Mouse (Mus musculus) Muller cell, postnatal 12 days (primary cell): ENCODE data around the gene Slco3a1.
"Not testable (repeated sequence)": the region's sequence is repeated elsewhere in the genome, so short reads cannot be mapped to it uniquely, and the experiment has no call there.

Source experiments
- DNase-seq: peaks from one replicate; pipeline ENCODE4 v3.0.0-alpha.2; 2015; ENCODE audit errors: inconsistent ontology term

Gene Slco3a1

DNA sequence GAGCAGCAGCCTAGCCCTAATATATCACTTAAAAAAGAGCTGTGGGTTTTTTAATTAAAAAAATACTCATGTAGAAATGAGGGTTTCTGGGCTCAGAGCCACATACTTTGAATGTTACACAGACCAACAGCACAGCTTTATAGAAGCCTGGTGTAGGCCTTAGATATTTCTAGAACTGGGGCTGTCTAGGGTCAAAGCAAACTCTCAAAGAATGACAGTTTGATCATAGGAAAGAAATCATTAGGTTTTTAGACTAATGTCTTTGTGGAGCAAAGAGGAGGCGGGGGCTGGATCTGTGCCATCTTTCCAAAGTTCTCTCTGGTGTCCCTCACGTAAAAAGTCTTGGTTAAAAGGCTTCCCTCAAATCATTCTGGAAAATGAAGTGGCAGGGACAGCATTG lies 121.6 kb downstream of the Slco3a1 start:
- peak; percentile 86 for DNase-seq

DNA sequence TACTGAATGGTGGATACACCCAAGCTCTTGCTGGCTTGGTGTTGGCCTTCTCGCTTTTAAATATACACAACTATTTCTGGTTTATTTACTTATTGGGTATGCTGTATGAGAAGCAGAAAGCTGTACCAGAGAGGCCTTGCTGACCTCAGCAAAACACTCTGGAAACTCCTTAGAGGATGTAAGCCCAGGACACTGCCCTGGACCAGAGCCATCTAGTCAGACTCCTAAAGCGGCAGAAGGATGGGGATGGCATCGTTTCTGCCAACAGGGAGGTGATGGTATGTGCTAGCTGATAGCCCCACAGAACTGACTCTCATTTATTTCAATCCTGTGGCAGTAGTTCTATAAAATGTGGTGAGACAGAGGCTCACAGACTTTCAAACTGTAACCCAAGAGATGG lies 125.3 kb downstream of the Slco3a1 start:
- DNase-seq, result no peak

DNA sequence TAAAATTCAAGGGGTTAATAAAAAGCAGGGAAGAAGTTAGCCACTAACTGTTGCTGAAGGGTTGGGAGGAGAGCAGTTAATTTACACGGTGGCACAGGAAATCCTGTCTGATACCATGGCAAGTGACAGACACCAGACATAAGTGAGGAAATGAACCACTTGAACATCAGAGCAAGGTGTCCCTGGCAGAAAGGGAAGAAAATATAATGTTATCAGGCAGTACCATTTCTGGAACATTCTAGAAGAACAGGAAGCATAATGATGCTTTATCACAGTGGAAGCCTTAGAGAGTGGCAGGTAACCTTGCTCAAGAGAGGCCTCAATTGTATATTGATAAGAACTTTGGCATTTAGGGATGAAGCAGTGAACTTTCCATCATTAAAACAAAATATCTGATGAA lies 127.4 kb downstream of the Slco3a1 start:
- DNase-seq, result no peak

DNA sequence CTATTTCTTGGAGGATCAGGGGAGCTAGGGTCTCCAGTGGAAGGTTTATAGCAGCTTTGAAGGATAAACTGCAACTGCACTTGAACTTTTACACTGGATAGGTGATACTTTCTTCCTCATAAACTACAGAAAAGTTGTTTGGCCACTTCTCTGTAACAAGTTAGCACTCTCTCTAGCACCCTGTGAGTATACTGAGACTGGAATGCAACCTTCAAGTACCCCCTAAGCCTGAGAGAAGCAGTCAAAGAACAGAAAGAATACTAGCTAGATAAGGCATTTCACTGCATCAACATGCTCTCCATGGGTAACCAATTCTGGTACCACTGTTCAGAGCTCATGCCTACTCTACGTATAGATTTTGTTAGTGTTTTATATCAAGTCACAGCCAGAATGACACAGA lies 128.6 kb downstream of the Slco3a1 start:
- no peak for DNase-seq

DNA sequence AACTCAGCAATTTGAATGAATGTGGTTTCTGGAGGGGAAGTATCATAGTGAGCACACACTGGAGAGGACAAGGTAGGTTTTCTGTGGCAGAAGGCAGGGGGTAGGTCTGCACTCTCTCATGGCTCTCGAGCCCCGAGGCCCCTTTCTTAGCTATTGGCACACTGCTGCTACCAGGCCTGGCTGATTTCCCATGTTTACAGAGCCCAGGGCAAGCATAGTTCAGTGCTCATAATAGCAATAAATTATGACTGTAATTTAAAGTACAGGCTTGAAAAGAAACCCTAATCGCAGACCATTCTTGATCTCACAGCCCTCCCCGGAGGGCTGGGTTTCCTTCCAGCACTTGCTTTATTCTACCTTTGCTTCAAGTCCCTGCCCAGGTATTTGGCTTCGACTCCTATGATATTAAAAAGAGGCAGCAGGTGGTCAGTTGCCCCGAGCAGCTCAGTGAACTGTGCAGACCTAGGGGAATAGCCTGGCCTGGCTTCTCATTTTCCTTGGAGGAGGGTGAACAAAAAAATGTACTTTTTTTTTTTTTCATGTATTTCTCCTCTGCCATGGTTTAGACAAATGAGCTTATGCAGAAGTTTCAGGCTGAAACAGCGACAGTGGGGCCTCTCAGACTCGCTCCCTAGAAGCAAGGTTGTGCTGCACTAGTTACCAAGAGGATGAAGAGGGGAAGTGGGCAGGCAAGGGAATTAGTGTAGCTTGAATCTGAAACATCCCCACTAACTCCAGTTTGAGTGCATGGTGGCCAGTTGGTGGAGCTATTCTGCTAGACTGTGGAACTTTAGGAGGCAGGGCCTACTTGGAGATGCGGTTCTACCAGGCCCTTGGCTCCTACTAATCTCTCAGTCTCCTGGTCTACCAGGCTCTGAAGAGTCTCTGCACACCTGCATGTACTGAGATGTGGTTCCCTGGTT lies 130.4 kb downstream of the Slco3a1 start:
- DNase-seq, result peak; percentile 28

DNA sequence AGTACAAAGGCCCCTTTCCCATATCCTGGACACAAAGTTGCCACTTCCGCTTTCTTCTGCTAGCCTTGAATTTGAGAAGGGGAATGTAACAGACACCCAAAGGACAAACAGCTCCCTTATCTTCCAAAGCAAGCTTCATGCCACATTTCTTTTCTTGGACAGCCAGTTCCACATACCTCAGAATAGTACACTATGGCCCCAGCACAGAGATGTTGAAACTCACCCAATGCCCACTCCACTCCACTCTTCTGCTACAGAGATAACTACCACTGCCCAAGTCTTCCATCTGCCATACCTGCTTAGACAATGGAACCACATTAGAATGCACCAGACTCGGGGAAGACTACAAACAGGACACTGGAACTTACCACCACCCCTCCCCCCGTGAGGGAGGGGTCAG lies 131.3 kb downstream of the Slco3a1 start:
- no peak for DNase-seq

DNA sequence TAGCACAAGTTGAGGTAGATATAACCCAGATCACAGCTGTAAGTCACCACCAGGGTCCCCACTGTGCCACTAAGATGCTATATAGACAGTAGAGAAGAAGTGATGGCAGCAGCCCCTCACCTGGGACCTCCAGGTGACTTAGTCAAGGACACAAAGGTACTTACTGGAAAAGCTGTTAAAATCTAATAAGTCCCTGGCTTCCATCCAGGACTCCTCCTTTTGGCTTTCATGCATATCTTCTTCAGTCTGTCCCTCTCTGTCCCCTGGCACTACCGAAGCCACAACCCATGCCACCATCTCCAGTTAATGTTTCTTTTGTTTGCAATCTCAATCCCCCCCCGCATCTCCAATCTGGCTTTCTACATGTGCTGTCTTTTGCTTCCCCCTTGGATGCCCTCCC lies 131.8 kb downstream of the Slco3a1 start:
- DNase-seq, result no peak

DNA sequence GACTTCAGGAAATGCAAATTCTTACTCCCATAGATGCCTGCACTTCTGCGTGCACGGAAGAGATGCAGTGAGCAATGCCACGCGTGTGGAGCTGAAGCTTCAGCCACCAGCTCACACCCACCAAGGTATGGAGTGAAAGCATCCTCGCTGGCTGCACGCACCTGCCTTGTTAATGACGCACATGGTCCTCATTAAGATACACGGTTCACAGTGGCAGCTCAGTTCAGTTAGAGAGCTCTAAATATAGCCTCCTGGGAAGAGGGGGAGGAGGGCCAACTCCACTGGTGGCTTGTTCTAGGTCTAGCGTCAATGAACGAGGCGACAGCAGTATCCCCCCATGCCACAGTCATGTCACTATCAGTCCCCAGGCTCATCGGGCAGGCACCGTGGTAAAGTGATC lies 132.6 kb downstream of the Slco3a1 start:
- DNase-seq, result no peak

DNA sequence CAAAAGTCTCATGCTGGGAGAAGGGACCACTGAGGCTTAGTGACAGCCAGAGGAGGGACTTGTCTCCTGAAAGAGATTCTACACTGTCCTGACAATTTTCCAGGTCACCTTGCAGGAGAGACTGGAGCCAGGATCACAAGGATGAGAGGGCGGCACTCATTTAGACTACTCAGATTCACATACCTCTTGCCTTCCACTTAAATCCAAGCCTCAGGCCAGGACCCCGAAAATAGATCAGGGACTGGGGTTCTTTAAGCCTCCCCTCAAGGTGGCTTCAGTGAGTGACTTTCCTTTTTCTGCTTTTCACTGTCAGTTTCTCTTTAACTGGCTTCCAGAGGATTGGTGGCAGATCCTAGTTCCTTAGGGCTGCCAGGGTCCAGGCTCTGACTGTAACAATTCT lies 133.0 kb downstream of the Slco3a1 start:
- DNase-seq, result no peak

DNA sequence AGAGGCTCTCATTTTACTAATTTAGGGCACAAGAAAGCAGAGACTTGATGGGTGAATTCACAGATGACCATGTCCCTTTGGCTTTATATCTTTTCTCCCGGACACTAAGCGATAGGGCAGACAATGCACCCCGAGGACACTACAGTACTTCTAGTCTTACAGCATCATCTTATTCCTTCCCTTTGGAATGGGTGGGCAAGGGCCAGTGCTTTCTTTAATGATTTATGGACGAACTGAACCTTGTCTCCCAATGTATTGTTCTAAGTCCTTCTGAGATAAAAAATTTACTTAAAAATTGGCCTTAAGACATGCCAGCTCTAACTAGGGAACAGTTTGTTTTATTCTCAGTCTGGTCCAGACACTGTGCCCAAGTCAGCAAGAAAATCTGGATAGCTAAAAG lies 134.9 kb downstream of the Slco3a1 start:
- DNase-seq, result no peak

DNA sequence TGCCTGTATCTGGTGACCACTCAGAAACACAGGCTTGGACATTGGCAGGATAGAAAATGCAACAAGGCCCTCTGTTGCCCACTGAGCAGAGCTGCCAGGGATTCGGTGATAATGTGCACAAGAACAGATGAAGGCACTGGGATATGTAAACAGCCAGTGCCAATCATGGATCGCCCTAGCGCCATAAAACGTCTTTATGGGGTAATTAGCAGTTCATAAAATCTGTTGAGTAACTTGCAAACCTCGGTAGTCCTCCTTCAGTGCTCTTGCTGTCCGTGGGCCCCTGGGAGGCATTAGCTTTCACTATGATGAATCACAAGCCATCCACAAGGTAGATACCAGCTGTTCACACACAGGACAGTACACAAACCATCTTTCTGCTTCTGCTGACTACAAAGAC lies 137.6 kb downstream of the Slco3a1 start:
- DNase-seq, result no peak

DNA sequence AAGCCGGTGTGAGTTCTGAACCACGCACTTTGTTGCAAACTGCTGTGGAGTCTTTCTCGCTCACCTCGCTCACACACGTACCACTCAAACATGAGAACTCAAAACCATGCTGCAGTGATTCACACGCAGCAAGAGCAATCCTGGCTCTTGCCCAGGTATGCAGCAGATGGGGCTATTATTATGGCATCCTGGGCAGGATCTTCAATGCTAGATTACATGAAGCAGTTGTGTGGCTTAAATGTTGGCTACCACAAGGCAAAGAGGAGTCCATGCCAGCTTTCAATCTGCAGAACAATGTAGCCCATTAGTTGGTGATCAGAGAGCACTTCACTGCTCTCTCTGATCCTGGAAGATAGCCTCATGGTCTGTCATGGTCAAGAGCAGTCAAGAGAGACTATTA lies 139.3 kb downstream of the Slco3a1 start:
- DNase-seq, result peak; percentile 53

DNA sequence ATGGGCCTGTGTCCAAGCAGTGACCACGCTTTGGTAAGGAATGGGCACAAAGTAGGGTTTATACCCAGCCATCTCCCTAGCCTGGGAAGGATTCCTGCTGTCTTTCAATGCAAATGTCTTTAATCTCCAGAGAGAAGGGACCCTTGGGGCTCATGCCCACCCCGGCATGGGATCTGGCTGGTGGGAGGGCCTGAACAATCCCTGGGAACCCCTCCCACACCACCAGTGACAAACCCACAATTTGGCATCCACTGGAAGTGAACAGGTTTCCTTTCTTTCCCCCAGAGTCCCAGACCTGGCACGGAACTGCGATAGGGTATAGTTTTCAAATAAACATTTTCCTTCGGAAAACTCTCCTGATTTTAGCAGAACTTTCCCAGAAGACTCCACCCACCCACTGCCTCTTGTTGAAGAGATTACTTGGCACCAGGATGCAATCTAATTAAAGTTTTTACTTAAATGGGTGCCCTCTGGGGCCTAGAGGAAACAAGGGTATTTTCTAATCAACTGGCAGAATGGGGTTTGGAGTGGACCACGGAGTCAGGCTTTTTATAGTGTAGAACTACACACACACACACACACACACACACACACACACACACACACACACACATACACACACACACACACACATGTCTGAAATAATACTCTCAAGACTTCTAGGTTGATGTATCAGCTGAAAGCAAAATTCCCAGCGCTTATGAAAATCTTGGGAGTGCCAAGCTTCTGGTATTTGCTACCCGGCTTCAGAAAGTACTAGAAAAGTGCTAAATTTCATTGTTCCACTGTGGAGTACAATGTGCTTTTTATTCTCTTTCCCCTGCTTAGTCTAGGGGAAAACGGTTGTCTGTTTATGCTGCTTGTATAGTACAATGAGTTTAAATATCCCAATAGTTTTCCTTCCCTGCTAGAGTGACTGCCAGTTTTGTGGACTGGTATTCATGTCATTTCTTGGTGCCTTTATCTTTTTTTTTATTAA lies 140.6 kb downstream of the Slco3a1 start:
- DNase-seq, result peak; percentile 54

DNA sequence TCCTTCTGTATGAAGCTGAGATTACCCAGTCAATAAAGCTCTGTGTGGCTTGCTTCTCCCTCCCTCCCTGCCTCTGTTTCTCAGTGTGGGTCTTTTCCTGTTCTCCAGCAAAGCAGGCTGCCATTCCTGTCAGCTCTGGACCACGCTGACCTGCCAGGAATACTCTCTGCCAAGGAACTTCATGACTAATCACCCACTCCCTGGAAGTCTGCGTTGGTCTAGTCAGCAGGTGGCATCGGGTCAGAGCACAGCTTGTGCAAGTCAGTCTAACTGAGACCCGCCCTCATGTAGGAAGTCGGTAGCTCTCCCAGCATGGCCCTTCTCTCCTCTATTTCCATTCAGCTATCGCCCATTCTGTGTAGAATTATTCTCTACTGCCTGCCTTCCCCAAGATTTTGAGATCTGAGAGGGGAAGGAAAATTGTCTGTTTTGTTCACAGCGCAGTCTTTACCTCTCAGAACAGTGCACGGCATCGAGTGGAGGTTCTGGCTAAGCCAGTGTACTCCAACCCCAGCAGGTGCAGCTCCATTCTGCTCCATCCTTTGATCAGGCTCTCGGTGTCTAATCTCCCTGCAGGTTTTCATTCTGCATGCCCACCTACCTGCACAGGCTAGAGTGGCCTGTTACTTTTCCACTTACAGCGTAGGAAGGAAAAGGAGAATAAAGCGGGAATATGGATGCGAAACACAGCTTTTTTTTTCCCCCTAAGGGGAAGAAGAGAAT lies 145.8 kb downstream of the Slco3a1 start:
- DNase-seq, result peak; percentile 81

DNA sequence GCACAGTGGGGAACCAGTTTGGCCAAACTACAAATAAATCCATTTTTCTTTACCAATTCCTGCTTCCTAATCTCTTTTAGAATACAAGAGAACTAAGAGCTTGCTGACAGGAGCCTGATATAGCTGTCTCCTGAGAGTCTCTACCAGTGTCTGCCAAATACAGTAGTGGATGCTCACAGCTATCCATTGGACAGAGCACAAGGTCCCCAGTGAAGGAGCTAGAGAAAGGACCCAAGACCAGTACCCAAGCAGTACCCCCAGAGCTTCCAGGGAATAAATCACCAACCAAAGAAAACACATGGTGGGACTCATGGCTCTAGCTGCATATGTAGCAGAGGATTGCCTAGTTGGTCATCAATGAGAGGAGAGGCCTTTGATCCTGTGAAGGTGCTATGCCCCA lies 146.7 kb downstream of the Slco3a1 start:
- DNase-seq, result not testable (repeated sequence)

DNA sequence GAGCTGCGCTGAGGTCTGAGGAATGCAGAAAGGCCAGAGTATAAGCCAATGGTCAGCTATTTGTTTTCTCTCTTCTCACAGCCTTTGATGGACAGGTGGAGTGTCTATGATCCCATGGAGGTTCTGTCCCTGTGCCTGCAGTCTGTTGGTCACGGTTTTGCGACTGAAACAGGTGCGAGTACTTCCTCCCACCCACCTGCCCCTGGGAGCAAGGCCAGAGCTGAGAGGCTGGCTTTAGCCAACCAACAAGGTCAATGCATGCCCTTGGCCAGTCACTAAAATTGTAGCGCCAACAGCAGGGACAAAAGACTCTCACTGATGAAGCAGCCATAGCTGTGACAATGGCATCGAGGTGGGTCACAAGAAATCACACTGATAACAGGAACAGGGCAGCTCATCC lies 154.9 kb downstream of the Slco3a1 start:
- DNase-seq, result no peak

DNA sequence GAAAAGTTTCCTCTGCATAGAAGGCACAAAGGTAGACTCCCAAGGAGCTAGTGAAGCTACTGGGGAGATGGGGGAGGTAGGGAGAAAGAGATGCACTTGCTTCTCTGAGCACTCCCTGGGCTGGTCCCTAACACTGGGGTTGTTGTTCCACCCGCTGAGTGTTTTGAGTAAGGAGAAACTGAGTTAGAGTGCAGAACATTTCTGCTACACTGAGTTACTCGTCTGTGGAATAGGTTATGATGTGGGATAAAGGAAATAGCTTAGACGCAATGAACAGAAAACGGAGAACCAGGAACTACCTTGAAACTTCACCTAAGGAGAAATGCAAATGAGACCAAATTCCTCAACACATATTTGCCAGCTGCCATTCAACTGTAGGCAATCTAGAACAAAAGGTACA lies 155.4 kb downstream of the Slco3a1 start:
- DNase-seq, result no peak

DNA sequence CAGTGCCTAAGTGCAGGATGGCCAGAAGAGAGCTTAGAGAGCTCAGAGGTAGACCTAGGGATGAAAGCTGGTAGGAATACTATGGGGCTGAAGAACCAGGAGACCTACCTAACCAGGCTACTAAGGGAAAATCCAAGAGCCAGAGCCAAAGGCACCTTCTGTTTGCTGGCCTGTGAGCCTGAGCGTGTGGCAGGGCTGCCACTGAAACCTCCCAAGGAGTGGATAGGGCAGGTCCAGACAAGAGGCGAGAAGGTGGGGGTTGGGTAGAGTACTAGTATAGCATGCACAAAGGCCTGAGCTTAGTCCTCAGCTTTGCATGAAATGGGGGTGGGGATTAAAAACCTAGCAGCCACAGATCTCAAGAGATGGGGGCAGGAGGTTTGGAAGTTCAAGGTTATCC lies 156.3 kb downstream of the Slco3a1 start:
- no peak for DNase-seq

DNA sequence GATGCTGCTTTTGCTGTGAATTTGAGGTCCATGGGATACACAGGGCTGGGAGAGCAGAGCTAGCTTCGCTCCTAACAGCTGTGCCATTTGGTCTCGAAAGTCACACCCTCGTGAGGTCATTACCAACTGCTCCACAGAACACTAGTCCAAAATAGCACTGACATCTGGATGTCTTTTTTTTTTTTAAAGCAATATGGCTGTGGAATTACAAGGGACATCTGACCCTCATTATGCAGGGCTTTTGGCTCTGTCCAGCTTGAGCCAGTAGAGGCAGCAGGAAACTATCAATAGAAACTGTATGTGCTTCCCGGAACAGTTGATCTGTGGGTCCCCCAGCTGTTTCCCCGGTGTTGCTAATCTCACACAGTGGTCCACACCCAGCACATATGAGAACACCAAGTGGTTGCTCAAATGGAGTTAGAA lies 163.1 kb downstream of the Slco3a1 start:
- DNase-seq, result no peak

DNA sequence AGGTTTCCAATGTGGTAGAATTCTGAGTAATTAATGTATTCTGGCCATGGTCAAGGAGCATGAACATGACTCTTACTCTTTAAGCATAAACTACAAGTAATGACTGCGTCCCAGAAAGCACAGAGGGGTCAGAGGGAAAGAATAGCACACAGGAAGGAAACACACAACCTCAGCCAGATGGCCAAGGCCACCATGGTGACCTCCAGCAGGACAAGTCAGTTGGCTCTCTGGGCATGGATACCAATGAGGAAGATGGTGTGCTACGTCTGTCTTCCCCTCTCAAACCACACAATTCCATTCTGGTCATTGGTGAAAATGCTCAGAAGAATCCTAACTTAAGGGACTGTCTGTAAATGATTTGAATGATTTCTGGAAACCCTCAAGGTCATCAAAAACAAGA lies 165.0 kb downstream of the Slco3a1 start:
- no peak for DNase-seq

DNA sequence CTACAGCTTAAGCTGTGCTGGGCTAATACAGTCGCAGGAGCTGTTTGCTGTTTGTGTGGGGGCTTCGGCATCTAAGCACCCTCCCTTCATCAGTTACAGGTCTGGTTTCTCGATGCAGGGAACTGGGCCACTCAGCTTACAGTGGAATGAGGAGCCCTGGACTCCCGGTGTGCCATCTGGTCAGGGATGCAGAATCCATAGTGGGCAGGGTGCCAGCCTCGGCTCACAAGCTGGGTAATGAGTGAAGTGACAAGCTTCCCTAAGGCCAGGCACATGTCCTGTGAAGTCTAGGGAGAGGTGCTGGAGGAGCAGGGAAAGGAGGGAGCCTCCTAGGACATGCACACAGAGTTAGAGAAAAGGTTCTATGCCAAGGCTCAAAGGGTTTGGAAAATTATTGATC lies 168.3 kb downstream of the Slco3a1 start:
- DNase-seq, result peak; percentile 82
